In the genomic region with DNA sequence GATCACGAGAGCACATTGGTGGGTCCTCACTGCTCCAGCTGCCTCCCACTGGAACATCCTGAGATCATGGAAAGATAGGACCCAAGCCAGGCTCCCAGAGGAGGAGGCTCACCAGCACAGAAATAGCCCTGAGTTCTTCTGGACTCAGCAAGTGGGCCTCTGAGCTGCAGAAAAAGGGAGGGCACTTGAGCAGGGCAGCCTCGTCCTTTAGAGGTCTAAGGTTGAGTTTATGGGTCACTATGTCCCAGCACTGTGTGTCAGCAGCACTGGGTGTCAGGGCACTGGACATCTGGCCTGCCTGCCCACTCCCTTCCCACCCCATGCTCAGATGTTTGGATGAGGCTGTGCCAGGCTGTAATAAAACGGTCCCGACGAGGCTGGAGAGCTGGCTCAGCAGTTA, we compare ENCODE assay signal across 9 mouse cellular contexts. TPM values are rescaled to one million over a fixed set of nuclear protein-coding genes. Genes with fewer than 3 reads are reported as not detected.
DNase-seq lines count a peak whose midpoint lies in the region.
"Had no signal": no experiment of that assay in that cellular context is flagged by ENCODE, and none has a peak within 500 bp of the region (broad histone marks: within the 10 kb centered on the region; RNA-seq: fewer than 3 reads in every experiment).

No protein-coding gene starts in this region.

- intact Hi-C loops in heart, postnatal 25 days (cut with DNase I) = loop anchor here (5.0 kb wide), 1 partner anchor 264 kb away; no protein-coding TSS in a partner anchor
- intact Hi-C loops in left cerebral cortex, postnatal 36 days (cut with DNase I) = loop anchor here (5.0 to 10.0 kb wide), 3 partner anchors 114 to 366 kb away; a partner anchor contains a TSS

- peak; percentile 72 for DNase-seq in gastrocnemius, adult 18-20 months (ENCODE audit: low spot score)
- DNase-seq in gastrocnemius, postnatal 4 days (ENCODE audit: low spot score in 2 of 2) = no peak
- peak; percentile 61 for DNase-seq in MN1 (ENCODE audit: low spot score)
- peak; percentile 29 for DNase-seq in heart, postnatal 25 days (ENCODE audit: low spot score)
- peak; percentile 52 to 75 for DNase-seq in kidney, postnatal 36 days
- no peak for DNase-seq in embryo, embryonic 10.5 days (ENCODE audit: low spot score)
- DNase-seq in thymus, adult 18-20 months = no peak
- no peak for DNase-seq in left cerebral cortex, postnatal 36 days (ENCODE audit: low spot score in 2 of 2)
- DNase-seq: forebrain, postnatal 0 days had no signal

RNA-seq across cellular contexts. Expression of a gene that starts 0.8 kb away (rescaled TPM):
- total RNA-seq in gastrocnemius, adult 18-20 months (2021) = 1 to 10 TPM; 2.4 to 2.8 TPM
- 10 to 100 TPM; 10.8 to 13.1 TPM for total RNA-seq in gastrocnemius, postnatal 4 days (2021)
- 1 to 10 TPM; 5.3 to 6.9 TPM for total RNA-seq in heart, postnatal 25 days (2021)
- total RNA-seq in left cerebral cortex, postnatal 36 days (2021) = 1 to 10 TPM; 1.6 to 2.9 TPM

RNA-seq across cellular contexts. Expression of a gene that starts 26.9 kb away (rescaled TPM):
- total RNA-seq in gastrocnemius, adult 18-20 months (2021) = under 1 TPM in 1 of 2 experiments, not detected in 1; 0.78 TPM
- under 1 TPM; 0.66 to 0.80 TPM for total RNA-seq in gastrocnemius, postnatal 4 days (2021)
- not detected for total RNA-seq in heart, postnatal 25 days (2021)
- total RNA-seq in left cerebral cortex, postnatal 36 days (2021) = 1 to 10 TPM; 2.5 to 4.1 TPM

RNA-seq across cellular contexts. Expression of a gene that starts 28.2 kb away (rescaled TPM):
- total RNA-seq in gastrocnemius, adult 18-20 months (2021) = under 1 TPM; 0.11 to 0.12 TPM
- total RNA-seq in gastrocnemius, postnatal 4 days (2021) = 1 to 10 TPM; 2.8 to 3.3 TPM
- 1 to 10 TPM in 1 of 2 experiments, under 1 TPM in 1; 0.67 to 1.6 TPM for total RNA-seq in heart, postnatal 25 days (2021)
- 10 to 100 TPM in 1 of 2 experiments, 1 to 10 TPM in 1; 9.8 to 10.1 TPM for total RNA-seq in left cerebral cortex, postnatal 36 days (2021)

RNA-seq across cellular contexts. Expression of a gene that starts 55.5 kb away (rescaled TPM):
- 1 to 10 TPM; 1.8 to 2.3 TPM for total RNA-seq in gastrocnemius, adult 18-20 months (2021)
- 1 to 10 TPM; 4.4 to 5.0 TPM for total RNA-seq in gastrocnemius, postnatal 4 days (2021)
- 1 to 10 TPM; 1.6 to 2.0 TPM for total RNA-seq in heart, postnatal 25 days (2021)
- 1 to 10 TPM; 7.8 to 8.3 TPM for total RNA-seq in left cerebral cortex, postnatal 36 days (2021)

Comparison
In these comparisons a context has a peak if more than half of its experiments do, and no peak if none do; other contexts are left out.
1. DNase-seq: peak in gastrocnemius, adult 18-20 months (single experiment), MN1 (single experiment), heart, postnatal 25 days (single experiment) and kidney, postnatal 36 days (2 of 2); none in gastrocnemius, postnatal 4 days (0 of 2), embryo, embryonic 10.5 days (single experiment), thymus, adult 18-20 months (0 of 2) and left cerebral cortex, postnatal 36 days (0 of 2).